Mouse (Mus musculus): ENCODE results near the gene Gm9918.

Gene Gm9918

DNA sequence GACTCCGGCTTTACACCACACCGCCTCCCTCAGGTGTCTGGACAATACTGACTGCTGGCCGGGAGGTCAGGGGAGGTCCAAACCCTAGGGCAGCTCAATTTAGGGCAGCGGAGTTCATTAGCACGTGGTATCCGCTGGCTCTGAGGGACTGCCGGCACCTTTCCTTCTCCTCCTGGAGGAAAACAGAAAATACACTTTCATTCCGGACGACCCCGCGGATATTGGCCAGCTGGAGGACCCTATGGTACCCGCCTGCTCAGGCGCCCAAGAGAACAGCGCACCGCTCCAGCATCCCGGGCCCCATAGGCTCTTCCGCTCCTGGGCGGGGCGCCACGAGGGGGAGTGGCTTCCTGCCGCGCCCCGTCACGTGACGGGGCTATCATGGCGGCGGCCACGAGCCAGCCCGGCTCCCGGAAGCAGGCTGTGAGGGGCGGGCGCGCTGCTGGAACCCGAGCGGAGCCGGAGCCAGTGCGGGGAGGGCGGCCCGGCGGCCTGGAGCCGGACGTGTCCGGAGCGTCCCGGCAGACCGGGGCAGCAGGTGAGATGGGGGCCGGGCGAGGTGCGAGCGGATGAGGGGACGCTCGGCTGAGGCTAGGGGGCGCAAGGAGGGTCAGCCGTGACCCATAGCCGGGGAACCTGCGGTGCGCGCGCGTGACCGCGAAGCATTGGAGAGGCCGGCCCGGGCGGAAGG lies 8.9 kb downstream of the Gm9918 start, which contains the start of gene Mfsd5:
TSS of gene Mfsd5 (plus strand) at position 363 of the 691 bp plus-strand sequence.
- DNase-seq (ENCODE audit: low spot score), result peak; percentile 73

- DNase-seq (ENCODE audit: low spot score), result no peak
These were observed 9.6 kb downstream of the Gm9918 start for GRCm38 (mm10) chr15:102279783-102280520.

DNA sequence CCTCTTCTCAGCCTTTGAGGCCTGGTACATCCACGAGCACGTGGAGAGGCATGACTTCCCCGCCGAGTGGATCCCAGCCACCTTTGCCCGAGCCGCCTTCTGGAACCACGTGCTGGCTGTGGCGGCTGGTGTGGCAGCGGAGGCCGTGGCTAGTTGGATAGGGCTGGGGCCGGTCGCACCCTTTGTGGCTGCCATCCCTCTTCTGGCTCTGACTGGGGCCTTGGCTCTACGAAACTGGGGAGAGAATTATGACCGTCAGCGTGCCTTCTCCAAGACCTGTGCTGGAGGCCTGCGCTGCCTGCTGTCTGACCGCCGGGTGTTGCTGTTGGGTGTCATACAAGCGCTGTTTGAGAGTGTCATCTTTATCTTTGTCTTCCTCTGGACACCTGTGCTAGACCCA lies 10.3 kb downstream of the Gm9918 start:
- DNase-seq (ENCODE audit: low spot score), result no peak

DNA sequence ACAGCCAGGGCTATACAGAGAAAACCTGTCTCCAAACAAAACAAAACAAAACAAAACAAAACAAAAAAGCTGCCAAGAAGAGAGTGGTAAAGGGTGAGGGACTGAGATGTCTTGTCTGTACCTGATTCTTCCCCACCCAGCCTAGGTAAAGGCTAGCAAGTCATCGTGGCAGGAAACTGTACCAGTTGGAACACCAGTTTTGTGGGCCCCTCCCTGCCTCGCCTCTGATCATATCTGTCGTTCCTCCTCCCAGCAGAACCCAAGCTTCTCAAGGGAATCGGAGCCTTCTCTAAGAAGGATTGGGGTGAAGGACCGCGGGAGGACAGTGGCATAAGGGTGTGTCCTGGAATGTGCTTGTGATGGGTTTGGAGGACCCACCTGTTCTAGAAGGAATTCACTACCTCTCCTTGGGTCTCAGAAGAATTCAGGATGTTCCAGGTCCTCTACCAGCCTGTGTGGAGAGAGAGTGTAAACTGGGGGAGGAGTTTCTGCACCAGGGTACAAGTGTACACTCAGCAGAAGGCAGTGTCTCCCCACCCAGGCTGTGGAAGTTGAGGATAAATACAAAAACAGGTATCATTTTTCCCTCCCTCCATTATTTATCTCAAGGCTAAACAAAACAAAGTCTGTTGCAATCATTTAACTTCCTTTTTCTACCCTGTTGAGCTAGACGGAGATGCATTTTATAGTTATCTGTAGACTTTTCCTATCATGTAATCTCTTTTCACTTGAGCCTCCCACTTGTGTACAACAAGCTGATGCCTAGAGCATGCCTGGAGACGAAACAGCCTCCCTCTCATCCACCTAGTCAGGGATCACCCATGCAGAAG lies 12.3 kb downstream of the Gm9918 start:
- DNase-seq (ENCODE audit: low spot score), result no peak

DNA sequence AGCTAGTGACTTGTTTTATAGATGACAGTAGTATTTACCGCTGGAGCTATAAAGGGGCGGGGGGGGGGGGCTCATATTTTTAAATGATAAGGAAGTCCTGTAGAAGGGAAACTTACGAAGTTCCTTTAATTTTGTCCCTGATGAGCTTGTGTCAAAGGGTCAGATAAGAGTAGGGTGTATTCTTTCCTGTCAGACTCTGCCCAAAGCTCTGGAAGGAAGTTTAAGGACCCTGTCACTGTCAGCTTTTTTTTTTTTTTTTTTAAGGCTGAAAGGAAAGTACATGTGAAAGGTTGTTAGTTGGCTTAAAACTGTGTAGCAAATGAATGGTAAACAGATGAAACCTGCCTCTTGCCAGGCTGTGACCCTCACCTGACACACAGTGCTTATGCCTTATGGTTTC lies 13.3 kb downstream of the Gm9918 start:
- DNase-seq (ENCODE audit: low spot score), result no peak

GRCm38 (mm10) chr15:102287395-102287794 lies 17.0 kb downstream of the Gm9918 start:
- DNase-seq (ENCODE audit: low spot score), result no peak

DNA sequence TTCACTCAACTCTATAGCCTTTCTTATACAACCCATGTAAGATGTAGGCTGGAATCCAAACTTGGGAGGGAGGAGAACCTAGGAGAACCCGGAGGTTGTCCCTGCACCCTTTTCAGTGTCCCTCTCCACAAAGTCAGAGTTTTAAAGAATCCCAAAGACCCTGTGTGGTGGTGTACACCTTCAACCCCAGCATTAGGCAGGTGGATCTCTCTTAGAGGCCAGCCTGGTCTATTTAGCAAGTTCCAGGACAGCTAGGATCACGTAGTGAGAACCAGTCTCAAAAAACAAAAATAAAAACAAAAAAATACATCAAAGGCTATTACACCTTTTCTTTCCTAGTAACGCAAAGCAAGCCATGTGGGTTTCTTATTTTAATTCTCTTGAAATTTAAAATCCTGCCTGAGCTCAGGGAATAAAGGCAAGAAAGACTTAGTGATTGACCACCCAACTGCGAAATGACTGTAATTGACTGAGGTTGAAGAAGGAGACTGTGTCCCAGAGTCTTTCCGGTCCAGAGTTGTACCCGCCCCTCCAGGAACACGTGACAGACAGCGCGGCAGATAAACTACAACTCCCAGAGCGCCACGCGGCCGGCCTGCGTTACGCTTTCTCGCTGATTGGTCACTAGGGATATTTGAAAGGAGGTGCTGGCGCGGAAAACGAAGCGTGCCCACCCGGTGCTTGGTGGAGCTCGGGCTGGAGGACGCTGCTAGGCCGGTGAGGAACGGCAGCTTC lies 25.4 kb downstream of the Gm9918 start, which contains the start of gene Espl1:
TSS of gene Espl1 (plus strand) at position 634 of the 735 bp plus-strand sequence.
- peak; percentile 85 for DNase-seq (ENCODE audit: low spot score)

GRCm38 (mm10) chr15:102296368-102297006 lies 26.1 kb downstream of the Gm9918 start:
- no peak for DNase-seq (ENCODE audit: low spot score)

GRCm38 (mm10) chr15:102302542-102302941 lies 32.2 kb downstream of the Gm9918 start:
- no peak for DNase-seq (ENCODE audit: low spot score)

GRCm38 (mm10) chr15:102308717-102309116 lies 38.4 kb downstream of the Gm9918 start:
- DNase-seq (ENCODE audit: low spot score), result no peak

- no peak for DNase-seq (ENCODE audit: low spot score)
These were observed 39.9 kb downstream of the Gm9918 start for GRCm38 (mm10) chr15:102310074-102310845.

DNA sequence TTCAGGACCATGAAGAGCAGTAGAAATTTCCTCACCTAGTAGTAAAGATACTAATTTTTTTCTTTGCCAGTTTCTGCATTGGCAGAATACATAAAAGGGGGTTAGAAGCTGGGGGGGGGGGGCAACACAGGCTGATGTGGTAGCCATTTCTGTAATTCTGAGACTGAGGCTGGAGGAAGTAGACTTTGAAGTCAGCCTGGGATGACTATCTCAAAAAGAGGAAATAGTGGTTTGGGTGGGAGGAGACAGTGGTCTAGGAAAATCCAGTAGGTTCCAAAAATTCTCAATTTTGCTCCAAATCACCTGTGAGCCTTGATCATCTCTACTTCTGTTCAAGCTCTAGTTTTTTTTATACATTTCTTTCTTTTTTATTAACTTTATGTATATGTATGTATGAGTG lies 41.1 kb downstream of the Gm9918 start:
- DNase-seq (ENCODE audit: low spot score), result no peak

DNA sequence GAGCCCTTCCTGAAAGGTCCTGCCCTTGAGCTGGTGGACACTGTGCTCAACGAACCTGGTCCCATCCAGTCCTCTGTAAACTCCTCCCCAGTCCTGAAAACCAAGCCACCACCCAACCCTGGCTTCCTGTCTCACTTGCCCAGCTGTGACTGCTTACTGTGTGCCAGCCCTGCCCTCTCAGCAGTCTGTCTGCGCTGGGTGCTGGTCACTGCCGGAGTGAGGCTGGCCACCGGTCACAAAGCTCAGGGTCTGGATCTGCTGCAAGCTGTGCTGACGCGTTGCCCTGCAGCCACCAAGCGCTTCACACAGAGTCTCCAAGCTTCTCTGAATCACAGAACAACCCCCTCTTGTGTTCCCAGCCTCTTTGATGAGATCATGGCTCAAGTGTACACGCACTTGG lies 44.9 kb downstream of the Gm9918 start:
- DNase-seq (ENCODE audit: low spot score), result no peak

DNA sequence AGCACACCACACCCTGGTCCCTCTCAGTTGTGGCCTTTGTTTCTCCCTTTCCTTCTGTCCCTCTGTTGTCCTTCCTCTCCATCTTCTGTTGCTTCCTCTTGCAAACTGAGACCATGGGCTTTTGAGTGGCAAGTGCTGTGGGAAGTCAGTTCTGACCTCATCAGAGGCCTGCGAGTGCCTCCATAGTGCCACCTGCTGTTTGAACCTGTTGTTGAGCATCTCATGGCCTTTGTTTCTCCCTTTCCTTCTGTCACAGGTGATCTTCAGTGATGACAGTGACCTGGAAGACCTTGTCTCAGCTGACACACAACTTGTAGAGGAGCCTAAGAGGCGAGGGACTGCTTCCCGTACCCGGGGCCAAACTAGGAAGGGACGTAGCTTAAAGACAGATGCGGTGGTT lies 45.9 kb downstream of the Gm9918 start:
- no peak for DNase-seq (ENCODE audit: low spot score)
